Mouse (Mus musculus) liver, adult (tissue): Measurements from ENCODE around the gene Olfr24.

Experiments used
- GATA4 ChIP-seq: IDR thresholded peaks from 2 replicates; pipeline ENCODE4 v1.6.1; 2014; ENCODE audit warnings: mild to moderate bottlenecking, low read length; ENCODE audit not compliant: insufficient replicate concordance

Olfr24 gene

DNA sequence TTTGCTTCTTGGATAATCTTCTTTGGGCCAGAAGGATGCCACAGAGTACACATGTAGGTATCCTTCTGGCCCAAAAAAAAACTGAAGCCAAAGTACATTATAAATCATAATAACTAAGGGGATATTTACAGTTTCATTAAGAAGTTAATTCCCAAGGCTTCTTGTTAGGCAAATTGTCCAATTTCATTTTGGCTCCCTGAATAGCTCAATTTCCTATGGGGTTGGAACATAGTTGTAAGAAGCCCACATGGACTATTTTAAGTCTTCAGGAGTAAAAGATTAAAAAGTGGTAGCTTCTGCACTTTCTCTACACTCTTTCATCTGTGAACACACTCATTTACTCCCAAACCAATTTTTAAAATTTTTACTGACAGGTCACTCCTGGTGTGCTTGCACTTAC, at the start of gene Olfr24:
Olfr24 (minus strand) TSS at position 101 of the 400 bp plus-strand sequence.
- TF ChIP-seq GATA4 = no peak

- TF ChIP-seq GATA4 = no peak
These were observed 21.5 kb upstream of the Olfr24 start for GRCm38 (mm10) chr9:18785316-18785715.

GRCm38 (mm10) chr9:18779476-18779875, 15.7 kb upstream of the Olfr24 start:
- TF ChIP-seq GATA4 = no peak

DNA sequence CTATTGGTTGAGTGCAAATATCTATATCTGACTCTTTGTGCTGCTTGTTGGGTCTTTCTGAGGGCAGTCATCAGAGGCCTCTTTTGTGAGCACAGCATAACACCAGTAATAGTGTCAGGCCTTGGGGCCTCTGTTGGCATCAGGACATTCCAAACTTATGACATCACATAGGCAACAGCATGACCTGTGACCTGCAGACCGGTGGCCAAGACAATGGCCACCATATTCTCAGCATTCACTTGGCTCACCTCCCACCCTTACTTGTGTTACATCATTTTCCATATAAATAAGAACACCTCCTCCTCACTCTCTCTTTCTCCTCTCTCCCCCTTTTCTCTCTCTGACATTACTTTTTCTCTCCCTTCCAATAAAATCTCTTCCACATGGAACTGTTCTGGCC, 15.2 kb upstream of the Olfr24 start:
- TF ChIP-seq GATA4 = no peak

GRCm38 (mm10) chr9:18755595-18755994, 8.2 kb downstream of the Olfr24 start:
- no peak for TF ChIP-seq GATA4

GRCm38 (mm10) chr9:18744639-18745038, 19.2 kb downstream of the Olfr24 start:
- no peak for TF ChIP-seq GATA4

GRCm38 (mm10) chr9:18722712-18723099, 41.1 kb downstream of the Olfr24 start:
- no peak for TF ChIP-seq GATA4

GRCm38 (mm10) chr9:18721931-18722711, 41.7 kb downstream of the Olfr24 start:
- no peak for TF ChIP-seq GATA4

DNA sequence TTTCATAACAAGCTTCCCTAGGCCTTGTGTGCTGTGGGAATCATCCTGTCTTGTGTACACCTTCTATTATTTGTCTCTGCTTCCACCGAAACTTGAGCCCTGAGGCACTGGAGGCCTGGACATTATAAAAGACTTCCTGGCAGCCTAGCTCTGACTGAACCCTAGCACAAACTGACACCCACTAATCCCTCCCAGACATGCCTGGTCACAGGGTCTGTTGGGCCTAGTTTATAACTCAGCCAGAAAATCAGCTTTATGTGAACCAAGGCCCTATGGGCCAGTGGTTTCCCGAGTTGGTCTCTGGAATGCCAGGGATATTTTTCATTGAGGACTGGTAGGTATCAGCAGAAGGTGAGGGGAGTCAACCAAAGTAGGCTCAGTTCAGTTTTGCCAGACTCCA, 42.8 kb downstream of the Olfr24 start:
- TF ChIP-seq GATA4 = no peak

- no peak for TF ChIP-seq GATA4
These were observed 58.2 kb downstream of the Olfr24 start for GRCm38 (mm10) chr9:18705628-18706027.
